Mouse (Mus musculus) liver, adult (tissue): ENCODE data around the gene Nradd.

ENCODE experiments used
- GATA4 ChIP-seq: IDR thresholded peaks from 2 replicates; pipeline ENCODE4 v1.6.1; 2014; ENCODE audit warnings: mild to moderate bottlenecking, low read length; ENCODE audit not compliant: insufficient replicate concordance

Gene Nradd

DNA sequence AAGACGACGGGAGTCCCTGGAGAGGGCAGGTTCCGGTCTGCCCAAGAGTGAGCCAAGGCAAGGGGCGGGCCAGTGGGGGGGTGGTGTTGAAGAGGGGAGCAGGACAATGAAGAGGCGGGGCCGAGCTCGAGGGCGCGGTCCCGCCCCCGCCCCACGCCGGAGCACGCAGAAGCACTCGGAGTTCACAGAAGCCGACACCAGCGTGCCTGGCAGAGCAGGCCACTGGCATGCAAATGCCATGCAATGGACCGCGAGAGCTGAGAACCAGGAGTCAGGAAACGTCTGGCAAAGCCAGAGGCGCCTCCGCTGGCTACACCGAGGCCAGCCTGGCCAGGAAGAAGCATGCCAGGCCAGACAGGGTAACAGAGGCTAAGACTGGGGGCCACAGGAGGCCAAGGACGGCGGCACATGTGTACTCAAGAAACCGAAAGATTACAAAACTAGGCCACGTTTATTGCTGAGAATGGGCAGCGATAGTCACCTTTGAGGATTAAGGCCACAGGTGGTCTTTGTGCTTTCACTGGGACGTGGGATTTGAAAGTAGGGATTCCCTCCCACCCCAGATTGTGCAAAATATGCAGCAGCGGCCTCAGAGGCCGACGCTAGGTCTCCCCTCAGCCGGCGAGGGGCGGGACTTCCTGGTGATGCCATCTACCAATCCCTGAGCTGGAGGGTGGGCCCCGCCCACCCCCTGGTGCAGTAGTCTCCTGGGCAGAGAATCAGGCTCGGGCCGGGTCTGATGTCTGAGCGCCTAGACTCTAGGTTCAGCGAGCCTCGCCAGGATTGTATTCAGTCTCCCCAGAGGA, at the start of gene Nradd:
TSS of gene Nradd (minus strand) at position 92 of the 806 bp plus-strand sequence.
- no peak for TF ChIP-seq GATA4

DNA sequence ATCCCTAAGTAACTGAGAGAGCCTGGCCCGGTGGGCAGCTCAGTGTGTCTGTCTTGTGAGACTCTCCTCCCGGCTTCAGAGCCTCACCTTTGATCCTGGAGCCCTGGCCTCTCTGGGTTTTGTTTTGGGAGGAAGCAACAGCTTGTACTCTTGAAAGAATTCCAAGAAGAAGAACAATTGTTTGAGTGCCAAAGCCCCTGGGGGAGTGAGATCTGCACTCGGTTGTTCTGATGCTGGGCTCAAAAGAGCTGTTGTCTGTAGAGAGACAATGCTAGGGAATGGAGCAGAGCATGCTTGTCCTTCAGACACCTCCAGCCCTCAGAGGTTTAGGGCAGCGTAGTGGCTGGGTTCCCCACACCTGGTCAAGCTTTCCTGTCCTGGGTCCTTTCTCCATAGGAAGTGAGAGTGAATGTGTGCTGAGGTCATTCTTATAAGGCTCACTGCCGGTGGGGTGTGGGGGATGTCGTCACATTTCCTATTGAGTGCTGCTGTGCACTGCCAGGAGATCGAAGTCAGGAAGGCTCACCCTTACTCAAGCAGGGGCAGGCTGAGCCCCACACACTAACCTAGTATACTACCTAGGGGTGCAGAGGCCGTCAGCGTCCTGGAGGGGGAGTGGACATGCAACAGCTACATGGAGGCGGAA, 49.0 kb upstream of the Nradd start:
- TF ChIP-seq GATA4, result no peak

DNA sequence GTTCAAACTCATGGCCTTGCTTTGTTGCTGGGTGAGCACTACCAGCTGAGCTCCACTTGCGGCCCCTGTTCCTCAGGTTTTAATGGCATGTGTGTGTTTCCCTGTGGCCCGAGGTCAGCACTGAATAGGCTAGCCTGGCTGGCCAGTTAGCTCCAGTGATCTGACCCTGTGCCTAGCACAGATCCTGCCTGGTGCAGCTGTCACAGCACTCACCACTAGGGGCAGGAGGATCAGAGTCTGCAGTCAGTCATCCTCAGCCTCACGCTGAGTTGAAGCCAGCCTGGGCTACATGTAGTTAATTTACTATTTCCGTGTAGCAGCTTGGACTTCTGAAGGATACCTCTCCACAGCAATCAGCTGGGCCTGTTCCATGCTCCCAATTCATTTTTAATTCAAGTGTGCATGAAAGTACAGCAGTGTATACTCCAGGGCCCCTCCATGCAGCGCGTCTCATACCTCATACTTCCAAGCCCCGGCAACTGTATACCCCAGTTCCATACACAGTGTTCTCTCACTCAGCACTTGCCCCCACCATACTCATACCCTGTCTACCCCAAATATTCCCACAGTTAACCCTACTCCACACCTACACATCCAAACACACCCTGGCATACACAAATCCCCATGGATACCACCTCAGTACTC, 48.3 kb upstream of the Nradd start:
- no peak for TF ChIP-seq GATA4

DNA sequence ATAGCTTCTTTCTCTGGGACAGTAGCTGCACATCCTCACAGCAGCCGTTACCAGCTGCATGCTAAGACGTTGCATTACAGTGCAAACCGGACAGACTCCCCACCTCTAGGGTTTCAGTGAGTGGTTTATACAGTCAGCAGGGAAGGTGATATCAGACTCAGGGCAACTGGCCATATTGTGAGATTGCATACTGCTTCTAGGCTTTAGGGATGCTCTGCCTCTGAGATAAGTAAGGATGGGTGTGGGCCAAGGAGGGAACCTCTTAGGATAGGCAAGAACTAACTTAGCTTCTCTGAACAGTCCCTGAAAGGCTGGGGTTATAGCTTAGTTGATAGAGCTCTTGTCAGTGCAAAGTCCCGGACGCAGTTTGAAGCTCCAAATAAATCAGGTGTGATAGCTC, 45.5 kb upstream of the Nradd start:
- no peak for TF ChIP-seq GATA4

DNA sequence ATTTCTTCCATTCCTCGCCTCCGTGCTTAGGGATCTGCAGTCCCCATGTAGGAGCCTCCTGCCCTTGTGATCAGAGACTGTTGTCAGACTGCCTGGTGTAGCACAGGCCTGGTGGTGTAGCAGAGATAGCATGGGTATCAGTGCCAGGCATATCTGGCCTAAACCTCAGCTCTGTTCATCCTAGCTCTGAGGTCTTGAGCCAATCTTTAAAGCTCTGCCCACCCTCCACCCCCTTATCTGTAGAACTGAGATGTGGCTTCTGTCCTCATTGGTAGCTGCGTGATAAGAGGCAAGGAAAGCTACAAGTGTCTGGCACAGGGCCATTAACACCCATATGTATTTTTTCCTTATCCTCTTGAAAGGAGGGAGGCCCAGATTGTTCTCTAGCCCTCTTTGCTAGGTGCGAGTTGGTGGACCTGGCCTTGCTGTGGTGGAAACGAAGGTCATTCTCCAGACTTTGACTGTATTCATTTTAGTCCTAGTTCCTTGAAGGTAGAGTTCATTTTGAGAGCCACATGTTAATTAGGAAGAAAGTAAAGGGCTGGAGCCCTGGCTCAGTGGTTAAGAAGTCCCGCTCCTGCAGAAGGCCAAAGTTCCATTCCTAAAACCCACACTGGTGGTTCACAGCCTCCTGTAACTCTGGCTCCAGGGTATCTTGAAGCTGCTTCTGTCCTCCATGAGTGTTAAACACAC, 44.5 kb upstream of the Nradd start:
- TF ChIP-seq GATA4, result no peak

DNA sequence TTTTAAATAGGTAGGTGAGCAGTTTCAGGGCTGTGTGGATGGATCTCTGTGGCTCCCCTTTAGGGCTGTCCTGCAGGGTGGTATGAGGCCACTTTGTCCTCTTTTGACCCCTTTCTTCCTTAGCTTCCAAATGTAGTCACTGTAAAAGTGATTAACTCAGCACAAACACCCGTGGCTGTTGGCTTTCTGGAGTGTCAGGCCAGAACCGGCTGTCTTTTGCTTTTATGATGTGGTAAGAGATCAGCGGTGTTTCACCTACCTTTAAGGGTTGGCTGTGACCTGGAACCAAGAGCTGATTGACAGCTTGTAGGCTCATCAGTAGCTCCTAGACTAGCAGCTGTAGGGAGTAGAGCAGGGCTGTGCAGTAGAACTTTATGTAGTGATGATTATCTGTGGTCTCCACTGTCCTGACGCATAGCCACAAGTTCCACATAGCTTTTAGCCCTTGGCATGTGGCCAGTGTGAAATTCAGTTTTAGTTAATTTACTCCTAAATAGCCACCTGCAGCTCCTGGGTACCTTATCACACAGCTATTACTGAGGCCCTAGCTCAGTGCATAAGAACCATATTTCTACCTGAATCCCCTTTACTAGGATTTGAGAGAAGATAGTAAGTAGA, 43.1 kb upstream of the Nradd start:
- TF ChIP-seq GATA4, result no peak

DNA sequence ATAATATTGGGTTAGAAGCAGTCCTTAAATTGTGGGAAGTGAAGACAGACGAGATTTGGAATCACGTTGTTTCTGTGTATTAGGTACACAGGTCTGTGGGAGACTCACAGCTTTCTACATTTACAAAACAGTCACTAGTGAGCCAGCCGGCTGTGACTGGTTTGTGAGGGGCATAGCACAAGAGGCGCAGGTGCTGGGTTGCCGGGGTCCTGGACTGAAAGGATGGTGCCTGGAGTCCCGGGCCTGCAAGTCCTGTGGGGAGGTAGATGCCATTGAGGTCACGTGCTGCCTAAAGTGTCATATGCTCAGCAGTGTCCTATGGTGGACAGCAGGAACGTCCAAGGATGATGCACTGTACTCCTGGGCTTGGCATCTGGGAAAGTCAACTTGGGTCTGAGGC, 42.1 kb upstream of the Nradd start:
- no peak for TF ChIP-seq GATA4

DNA sequence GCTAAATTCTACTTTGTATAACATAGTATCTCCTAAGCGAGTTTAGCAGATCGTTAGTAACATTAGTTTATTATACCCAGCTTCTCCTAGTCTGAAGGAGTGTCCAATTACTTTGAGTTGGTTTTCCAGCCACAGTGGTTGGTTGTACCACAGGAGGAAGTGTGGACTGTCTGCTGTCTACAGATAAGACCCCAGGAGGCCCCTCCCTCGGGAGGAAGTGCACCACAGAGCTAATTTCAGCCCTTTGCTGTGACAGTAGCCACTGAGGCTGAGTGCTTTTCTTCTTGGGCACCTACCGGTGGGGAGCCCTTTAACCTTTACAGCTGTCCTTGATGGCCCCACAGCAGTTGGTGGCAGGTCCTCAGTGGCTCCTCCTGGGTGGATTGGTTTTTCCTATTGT, 41.7 kb upstream of the Nradd start:
- TF ChIP-seq GATA4, result peak; percentile 70; the same call in 1 of the 2 replicates

DNA sequence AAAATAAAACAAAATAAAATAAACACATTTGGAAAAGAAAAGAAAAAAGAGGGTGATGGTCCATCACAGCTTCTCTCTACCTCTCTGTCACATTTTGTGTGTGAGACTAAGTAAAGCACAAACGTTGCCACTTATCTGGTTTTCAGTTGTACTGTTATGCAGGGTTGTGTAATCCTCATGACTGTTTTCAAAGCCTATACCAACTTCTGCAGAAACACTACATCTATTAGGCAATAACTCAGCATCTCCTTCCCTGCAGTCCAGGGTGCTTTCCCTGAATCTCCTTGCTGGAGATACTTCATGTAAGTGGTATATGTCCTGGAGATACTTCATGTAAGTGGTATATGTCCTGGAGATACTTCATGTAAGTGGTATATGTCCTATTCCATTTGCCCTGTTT, 38.6 kb upstream of the Nradd start:
- TF ChIP-seq GATA4, result no peak

DNA sequence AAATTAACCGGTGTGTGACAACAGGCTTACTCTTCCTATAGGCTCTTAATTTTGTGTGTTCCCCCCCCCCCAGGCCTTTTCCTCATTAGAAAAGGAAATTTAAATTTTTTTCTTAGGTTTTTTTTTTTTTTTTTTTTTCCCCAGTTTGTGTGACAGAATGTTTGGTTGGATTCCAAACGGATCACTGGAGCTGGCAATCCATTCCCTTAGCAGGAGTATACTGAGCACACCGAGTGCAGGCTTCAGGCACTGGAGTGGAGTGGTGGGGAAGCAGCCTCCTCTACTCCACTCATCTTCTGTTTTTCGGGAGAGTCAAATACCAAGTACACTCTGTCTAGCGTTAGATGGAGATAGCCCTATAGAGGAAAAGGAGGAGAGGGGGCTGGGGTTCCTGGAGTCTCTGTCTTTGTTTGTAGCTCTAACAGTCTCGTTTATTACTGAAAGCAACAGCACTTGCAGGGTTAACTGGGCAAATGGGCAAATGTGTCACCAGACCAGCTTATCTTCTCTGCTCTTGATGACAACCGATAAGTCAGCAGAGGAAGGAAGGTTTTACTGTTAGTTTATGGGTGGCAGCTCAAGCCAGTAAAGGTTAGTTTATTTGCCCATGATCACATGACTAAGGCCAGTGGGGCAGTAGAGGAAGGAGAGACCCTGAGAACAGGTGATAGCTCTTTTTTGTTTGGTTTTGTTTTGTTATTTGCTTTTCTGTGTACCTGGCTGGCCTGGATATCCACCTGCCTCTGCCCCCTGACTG, 36.8 kb upstream of the Nradd start:
- TF ChIP-seq GATA4, result peak; percentile 55; the same call in 1 of the 2 replicates

DNA sequence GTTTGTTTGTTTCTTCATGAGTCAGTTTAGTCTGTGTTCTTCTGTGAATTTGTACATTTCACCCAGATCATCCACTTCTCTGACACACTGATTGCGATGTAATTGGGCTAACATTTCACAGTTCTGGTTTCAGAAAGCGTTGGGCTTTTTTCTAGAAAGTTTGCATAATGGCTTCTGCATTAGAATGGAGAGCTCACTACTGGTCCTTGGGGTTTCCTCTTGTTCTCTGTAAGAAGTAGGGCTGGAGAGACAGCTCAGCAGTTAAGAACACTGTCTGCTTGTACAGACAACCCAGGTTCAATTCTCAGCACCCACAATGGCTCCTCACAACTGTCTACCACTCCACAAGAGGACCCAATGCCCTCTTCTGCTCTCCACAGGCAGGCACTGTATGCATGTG, 36.0 kb upstream of the Nradd start:
- no peak for TF ChIP-seq GATA4

DNA sequence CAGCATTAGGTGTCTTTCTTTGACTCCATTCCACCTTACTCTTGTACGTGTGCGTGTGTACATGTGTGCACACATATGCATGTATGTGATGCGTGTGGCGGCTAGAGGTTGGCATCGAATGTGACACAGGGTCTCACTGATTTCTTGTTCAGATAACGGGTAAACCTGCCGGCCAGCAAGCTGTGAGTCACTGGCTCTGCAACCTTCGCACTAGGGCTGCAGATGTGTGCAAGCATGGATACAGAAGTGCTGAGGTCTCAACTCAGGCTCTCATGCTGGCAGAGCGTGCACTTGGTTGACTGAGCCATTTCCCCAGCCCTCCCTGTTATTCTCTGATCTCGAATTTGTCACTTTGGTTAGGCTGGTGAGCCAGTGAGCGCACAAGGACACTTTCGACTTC, 35.3 kb upstream of the Nradd start:
- no peak for TF ChIP-seq GATA4

DNA sequence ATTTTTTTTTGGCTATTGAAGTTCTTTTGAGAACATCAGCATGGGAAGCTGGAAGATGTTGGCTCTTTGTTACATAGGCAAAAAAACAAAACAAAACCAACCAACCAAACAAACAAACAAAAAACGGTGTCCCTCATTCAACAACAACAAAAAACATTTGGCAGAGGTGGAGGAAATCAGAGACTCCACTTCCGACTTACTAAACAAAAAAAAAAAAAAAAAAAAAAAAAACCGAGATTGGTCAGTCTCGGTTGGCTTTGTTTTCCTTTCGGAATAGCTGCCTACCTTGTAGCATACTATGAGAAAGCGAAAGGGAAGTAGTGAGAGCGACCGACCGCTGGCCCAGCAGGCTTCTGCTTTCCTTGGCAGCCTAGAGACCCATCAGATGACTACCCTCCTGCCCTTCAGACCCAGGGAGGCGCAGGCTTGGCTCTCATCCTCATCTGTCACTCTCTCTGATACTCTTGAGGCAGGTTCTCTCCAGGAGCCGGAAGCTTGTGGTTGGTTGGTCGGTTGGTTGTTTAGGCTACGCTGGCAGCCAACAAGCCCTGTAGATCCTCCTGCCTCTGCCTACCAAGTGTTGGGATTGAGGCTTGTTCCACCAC, 33.3 kb upstream of the Nradd start:
- no peak for TF ChIP-seq GATA4
